Mouse (Mus musculus): Measurements from ENCODE around the gene Lrrtm3.

GRCm38 (mm10) chr10:63950867-63951266, 139.2 kb downstream of the Lrrtm3 start:
- TF ChIP-seq CTCF (conservative IDR thresholded peaks at IDR 0.05; ENCODE audit: insufficient read depth, insufficient read length, low read depth, low read length) (no peak), POLR2A (IDR thresholded peaks at IDR 0.05; ENCODE audit: low read depth, low read length) (no peak)
